Mouse (Mus musculus): ENCODE data around the gene Zfyve21. TPM values are rescaled to one million over a fixed set of nuclear protein-coding genes. Genes with fewer than 3 reads are reported as not detected.
A peak's percentile ranks its signal among the peaks of the same experiment; 100 is the strongest.

Gene Zfyve21
- polyA plus RNA-seq, 2 experiments from 2014 or later: 3.4 to 3.5 TPM

- ATAC-seq: no peak
Observed at GRCm38 (mm10) chr12:111800459-111801183, 13.3 kb upstream of the Zfyve21 start.

DNA sequence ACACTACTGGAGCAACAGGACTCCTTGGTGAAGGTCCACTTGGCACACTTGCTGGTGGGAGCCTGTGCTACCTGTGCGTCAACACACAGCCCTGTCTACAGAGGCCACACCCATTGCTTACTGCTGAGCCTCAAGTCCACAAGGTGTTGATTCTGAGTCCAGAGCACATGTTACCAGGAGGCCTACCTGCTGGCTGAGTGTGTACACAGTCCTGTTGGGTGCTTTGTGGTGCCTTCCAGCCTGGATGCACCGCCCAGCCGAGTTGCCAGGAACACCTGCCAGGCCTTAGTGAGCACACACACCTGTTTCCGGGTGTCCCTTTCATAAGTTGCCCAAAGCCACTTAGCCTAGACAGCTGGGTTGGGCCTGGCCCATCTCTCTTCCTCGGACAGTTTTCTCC lies 10.4 kb upstream of the Zfyve21 start:
- ATAC-seq: no peak

DNA sequence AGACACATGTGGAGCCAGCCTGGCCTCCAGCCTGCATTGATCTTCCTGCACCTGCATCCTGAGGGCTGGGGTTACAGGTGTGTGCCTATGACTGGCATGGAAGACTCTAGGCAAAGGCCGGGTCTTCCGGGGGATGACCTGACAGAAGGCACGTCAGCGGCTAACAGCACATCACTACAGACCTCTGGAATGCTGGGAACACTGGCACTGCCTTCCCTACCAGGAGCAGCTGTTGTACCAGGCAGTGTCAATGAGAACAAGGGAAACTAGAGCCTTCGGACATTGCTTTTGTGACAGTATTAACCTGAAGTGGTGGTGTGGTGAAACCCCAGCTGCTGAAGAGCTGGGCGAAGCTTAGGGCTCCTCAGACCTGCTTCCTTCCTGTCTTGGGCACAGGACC lies 5.2 kb upstream of the Zfyve21 start:
- ATAC-seq: no peak

- ATAC-seq: no peak
Observed at GRCm38 (mm10) chr12:111809762-111810161, 4.2 kb upstream of the Zfyve21 start.

DNA sequence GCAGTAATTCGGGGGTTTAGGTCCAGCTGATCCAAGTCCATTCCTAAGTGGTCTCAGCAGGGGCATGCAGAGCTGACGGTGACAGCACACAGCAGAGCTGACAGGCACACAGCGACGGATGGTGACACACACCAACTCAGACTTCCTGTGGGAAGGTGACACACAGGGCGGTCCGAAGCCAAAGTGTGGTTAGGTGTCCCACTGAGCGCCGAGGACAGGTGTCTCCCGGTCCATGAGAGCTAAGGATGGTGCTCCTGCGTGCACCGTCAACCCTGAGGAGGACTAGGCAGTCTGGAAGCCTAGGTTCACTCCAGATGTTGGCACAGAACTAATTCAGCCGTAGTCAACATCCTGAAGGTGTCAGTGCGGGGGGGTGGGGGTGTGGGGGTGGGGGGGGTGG lies 1.9 kb upstream of the Zfyve21 start:
- ATAC-seq: no peak

DNA sequence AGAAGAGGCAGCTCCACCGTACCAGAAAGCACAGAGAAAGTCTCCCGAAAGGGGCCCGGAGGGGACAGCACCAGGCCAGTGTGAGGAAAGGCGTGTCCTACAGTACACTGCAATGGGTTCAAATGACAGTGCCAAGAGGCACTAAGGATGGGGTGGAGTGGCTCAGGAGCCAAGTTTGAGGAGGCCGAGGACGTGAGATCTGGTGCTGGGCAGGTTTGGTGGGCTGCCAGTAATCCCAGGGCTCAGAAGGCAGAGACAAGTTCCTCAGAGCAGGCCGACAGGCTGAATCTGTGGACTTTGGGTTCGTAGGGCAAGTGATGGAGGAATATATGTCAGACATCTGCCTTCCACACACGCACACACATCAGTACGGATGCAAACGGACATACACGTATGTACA lies 1.4 kb upstream of the Zfyve21 start:
- ATAC-seq: no peak

- ATAC-seq: peak; percentile 5
Observed at GRCm38 (mm10) chr12:111813111-111813765, 732 bp upstream of the Zfyve21 start.

GRCm38 (mm10) chr12:111814769-111815762 lies 1.1 kb downstream of the Zfyve21 start:
- ATAC-seq: no peak

GRCm38 (mm10) chr12:111816528-111816927 lies 2.6 kb downstream of the Zfyve21 start:
- no peak for ATAC-seq

- no peak for ATAC-seq
Observed at GRCm38 (mm10) chr12:111816967-111817366, 3.0 kb downstream of the Zfyve21 start.

GRCm38 (mm10) chr12:111817991-111818390 lies 4.0 kb downstream of the Zfyve21 start:
- ATAC-seq: no peak

- no peak for ATAC-seq
Observed at GRCm38 (mm10) chr12:111819936-111820335, 6.0 kb downstream of the Zfyve21 start.

- ATAC-seq: no peak
Observed at GRCm38 (mm10) chr12:111820708-111821107, 6.7 kb downstream of the Zfyve21 start.

DNA sequence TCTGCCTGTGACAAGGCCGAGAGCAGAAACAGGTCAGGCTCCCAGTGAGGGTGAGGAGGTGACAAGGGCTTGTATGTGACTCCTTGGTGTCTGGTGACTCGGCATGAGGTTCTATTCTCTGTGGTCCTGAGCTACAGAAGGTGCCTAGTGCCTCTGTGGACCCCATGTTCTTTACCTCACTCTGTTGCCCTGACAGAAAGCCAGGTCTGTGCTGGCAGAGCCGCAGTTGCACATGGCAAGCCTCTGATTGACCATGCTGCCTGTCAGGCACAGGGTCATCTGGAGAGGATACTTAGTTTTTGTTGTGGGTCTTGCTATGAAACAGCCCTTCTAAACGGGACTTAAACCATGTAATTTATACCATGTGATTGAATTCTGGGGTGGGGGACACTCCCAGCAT lies 8.0 kb downstream of the Zfyve21 start:
- no peak for ATAC-seq

GRCm38 (mm10) chr12:111827556-111827955 lies 13.6 kb downstream of the Zfyve21 start:
- no peak for ATAC-seq

GRCm38 (mm10) chr12:111829447-111829846 lies 15.5 kb downstream of the Zfyve21 start:
- ATAC-seq: no peak

GRCm38 (mm10) chr12:111829954-111830353 lies 16.0 kb downstream of the Zfyve21 start:
- ATAC-seq: no peak

DNA sequence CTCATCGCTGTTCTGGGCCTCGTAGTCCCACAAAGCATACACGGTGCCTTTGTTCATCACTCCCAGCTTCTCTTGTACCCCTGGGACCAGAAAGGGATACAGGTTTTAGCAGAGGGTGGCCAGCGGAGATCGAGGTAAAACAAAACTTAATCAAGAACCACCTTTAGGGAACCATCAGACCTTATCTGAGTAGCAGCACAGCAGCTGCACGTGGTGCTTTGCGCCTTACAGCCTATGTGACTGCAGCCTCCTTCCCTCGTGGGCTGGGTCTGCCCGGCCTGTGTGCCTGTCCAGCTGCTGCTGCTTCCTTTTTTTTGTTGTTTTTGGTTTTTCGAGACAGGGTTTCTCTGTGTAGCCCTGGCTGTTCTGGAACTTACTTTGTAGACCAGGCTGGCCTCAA lies 16.4 kb downstream of the Zfyve21 start:
- no peak for ATAC-seq

GRCm38 (mm10) chr12:111832643-111833042 lies 18.7 kb downstream of the Zfyve21 start:
- no peak for ATAC-seq

GRCm38 (mm10) chr12:111833457-111833856 lies 19.5 kb downstream of the Zfyve21 start:
- ATAC-seq: no peak

DNA sequence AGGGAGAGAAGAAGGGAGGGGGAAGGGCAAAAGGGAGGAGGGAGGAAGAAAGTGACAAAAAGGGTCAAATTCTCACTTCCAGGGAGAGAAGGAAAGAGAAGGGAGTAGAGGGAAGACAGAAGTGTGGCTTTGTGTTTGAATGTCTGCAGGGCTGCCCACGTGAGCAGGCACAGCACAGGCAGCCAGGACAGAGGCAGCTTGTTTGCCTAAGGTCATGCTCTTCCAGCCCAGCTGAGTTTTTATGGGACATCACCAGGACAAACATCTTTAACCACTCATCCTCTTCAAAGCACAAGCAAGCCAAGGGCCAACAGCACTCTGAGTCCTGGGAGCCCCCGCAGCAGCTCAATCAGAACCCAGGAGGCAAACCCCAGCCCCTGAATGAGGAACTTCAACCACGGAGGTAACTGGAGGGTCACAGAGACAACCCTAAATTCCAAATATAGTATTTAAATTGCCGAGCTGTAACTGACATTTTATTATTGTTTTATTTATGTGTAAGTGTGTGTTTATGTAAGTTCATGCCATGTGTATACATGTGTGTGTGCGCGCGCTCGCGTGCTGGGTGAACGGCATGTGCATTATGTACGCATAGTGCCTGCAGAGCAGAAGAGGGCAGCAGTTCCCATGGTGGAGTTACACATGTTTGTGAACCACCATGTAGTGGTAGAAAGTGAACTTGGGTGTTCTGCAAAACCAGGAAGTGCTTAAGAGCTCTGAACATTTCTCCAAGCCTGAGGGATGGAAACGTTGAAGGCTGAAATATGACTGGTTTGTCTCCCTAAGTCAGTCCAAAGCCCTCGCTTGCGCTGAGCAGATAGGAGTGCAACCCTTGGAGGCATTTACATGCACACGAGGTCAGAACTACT lies 28.8 kb downstream of the Zfyve21 start:
- no peak for ATAC-seq

DNA sequence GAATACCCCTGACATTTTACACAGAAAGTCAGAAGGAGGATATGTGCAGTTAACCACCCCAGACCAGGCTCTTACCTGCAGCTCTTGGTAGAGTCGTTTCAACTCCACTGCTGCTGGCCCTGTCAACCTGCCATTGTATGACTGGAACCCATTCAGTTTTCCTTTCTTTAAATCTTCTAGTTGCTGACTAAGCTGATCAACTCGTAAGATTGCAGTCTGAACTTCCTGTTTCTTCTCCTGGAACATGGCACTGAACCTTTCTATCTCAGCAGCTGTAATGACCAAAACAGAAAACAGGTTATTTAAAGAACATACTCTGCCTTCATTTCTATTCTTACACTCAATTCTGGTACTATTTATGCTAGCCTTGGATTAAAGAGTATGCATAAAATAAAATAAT lies 29.5 kb downstream of the Zfyve21 start:
- ATAC-seq: no peak
